Mouse (Mus musculus): ENCODE results near the gene Ttll5. TPM values are rescaled to one million over a fixed set of nuclear protein-coding genes. Genes with fewer than 3 reads are reported as not detected.

Ttll5 gene
- total and polyA plus RNA-seq, 3 experiments = 17.9 to 59.1 (median 40.6) TPM

DNA sequence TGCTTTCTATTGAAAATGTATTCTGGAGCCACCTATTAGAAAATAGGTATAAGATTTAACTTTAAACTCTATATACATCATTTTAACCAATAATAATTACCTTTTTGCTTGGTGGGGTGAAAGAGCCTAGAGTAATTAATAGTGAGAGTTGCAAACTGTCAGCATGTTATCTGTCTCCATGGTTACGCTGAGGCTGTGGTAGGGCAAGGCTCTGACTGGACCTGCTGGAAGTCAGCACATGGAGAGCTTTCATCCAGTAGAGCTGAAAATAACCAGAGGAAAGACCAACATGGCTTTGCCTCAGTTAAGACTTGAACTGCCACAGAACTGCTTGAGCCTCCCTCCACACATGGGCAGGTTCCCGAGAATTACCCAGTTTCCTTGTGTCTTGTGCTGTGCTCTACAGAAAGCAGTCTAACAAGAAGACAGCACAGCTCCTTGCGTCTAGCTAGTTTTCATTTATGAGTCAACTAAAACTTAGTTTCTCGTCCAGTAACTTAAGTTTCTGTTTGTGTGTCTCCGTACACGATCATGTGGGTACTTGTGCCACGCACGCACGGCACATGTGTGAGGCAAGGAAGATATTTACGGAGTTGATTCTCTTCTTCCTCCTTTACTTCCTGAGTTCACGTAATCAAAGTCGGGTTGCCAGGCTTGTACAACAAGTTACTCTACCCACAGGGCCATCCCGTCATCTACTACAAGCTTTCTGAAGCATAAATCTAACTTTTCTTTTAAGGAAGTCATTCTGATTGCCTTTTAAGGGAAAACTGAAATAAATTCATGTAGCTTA is 88.4 kb downstream of the Ttll5 start:
- no peak overlapping the region for H3K4me3 ChIP-seq (ENCODE audit: low read depth, low read length)
- no peak for DNase-seq (ENCODE audit: low spot score)
- no peak for TF ChIP-seq TAL1 (conservative IDR thresholded peaks at IDR 0.05; ENCODE audit: low read depth, low read length)
- no peak for TF ChIP-seq POLR2AphosphoS5 (IDR thresholded peaks at IDR 0.05; ENCODE audit: insufficient replicate concordance, low read depth, low read length)
- TF ChIP-seq CTCF (IDR thresholded peaks at IDR 0.05; ENCODE audit: low read depth, low read length) = no peak
- no peak for TF ChIP-seq GATA1 (IDR thresholded peaks at IDR 0.05; ENCODE audit: borderline replicate concordance, low read length)
- no peak for TF ChIP-seq GATA2 (IDR thresholded peaks at IDR 0.05; ENCODE audit: borderline replicate concordance, low read depth, low read length)
- ATAC-seq (ENCODE audit: extremely low read depth, insufficient number of reproducible peaks, low FRiP score, poor library complexity, severe bottlenecking) = no peak
- H3K4me1 ChIP-seq (ENCODE audit: insufficient read depth, low read depth, low read length) = no peaks in the 10 kb centered on the region
- peaks cover 60% of the 10 kb centered on the region for H3K36me3 ChIP-seq (replicated peaks)
- H3K27me3 ChIP-seq (ENCODE audit: insufficient read depth, low read length) = no peaks in the 10 kb centered on the region
- no peaks in the 10 kb centered on the region for H3K9me3 ChIP-seq (replicated peaks)

DNA sequence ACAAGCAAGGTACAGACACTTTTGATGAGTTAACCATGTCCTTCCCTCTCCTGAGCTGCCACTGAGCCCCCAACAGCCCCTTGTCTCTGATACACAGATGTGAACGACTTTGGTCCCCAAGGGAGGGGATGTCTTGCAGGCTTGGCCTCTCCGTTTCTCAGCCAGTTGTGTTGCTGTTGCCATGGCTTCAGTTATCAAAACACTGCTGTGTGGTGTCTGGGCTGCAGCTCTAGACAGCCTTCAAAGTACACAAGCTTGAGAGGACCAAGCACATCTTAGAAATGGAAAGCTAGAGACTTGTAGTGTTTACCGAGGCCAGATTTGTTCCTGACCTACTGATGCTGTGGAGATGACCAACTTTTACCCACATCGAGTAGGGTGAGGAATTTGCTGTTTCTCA is 102.4 kb downstream of the Ttll5 start:
- Histone ChIP-seq H3K4me3 (ENCODE audit: low read depth, low read length) (no peak overlapping the region), H3K4me1 (ENCODE audit: insufficient read depth, low read depth, low read length) (no peaks in the 10 kb centered on the region), H3K9me3 (replicated peaks) (no peaks in the 10 kb centered on the region), H3K27me3 (ENCODE audit: insufficient read depth, low read length) (no peaks in the 10 kb centered on the region), H3K36me3 (replicated peaks) (peaks cover 78% of the 10 kb centered on the region)
- DNase-seq (ENCODE audit: low spot score) = no peak
- no peak for ATAC-seq (ENCODE audit: extremely low read depth, insufficient number of reproducible peaks, low FRiP score, poor library complexity, severe bottlenecking)
- TF ChIP-seq CTCF (IDR thresholded peaks at IDR 0.05; ENCODE audit: low read depth, low read length) (no peak), GATA1 (IDR thresholded peaks at IDR 0.05; ENCODE audit: borderline replicate concordance, low read length) (no peak), POLR2AphosphoS5 (IDR thresholded peaks at IDR 0.05; ENCODE audit: insufficient replicate concordance, low read depth, low read length) (no peak), GATA2 (IDR thresholded peaks at IDR 0.05; ENCODE audit: borderline replicate concordance, low read depth, low read length) (no peak), TAL1 (conservative IDR thresholded peaks at IDR 0.05; ENCODE audit: low read depth, low read length) (no peak)

DNA sequence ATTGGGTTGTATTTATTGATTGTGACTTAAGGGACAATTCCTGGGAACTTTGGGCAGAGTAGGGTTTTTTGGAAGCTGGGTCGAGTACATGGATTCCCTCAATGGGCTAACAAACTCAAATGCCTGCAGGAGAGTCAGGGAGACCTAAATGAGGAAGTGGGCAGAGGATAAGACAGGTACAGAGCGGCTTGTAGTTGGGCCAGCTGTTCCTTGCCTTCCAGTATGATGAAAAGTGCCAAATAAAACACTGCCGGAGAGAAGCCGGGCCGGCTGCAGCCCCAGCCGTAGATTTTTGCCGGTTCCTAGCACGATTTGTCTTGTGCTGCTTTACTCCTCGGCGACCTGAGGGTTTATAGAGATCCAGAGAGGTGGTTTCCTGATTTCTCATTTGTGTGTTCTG is 104.1 kb downstream of the Ttll5 start:
- Histone ChIP-seq H3K27me3 (ENCODE audit: insufficient read depth, low read length) (no peaks in the 10 kb centered on the region), H3K4me3 (ENCODE audit: low read depth, low read length) (no peak overlapping the region), H3K36me3 (replicated peaks) (peaks cover 78% of the 10 kb centered on the region), H3K9me3 (replicated peaks) (no peaks in the 10 kb centered on the region), H3K4me1 (ENCODE audit: insufficient read depth, low read depth, low read length) (no peaks in the 10 kb centered on the region)
- no peak for ATAC-seq (ENCODE audit: extremely low read depth, insufficient number of reproducible peaks, low FRiP score, poor library complexity, severe bottlenecking)
- DNase-seq (ENCODE audit: low spot score) = no peak
- TF ChIP-seq GATA2 (IDR thresholded peaks at IDR 0.05; ENCODE audit: borderline replicate concordance, low read depth, low read length) = no peak

DNA sequence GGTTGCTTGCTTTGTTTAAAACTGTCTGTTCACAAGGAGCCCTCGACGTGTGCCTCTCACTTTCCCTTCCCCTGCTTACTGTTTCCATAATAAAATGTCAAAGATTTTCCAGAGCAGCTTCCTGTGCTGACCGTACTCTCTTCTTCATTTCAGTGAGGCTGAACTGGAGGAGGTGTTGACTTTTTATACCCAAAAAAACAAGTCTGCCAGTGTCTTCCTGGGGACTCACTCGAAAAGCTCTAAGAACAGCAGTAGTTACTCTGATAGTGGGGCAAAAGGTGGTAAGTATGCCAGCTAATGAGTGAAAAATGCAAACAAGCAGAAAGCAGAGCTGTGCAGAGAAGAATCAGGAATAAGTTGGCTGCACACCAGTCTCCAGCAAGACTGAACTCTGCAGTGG is 105.3 kb downstream of the Ttll5 start:
- no peaks in the 10 kb centered on the region for H3K4me1 ChIP-seq (ENCODE audit: insufficient read depth, low read depth, low read length)
- no peak overlapping the region for H3K4me3 ChIP-seq (ENCODE audit: low read depth, low read length)
- TF ChIP-seq POLR2AphosphoS5 (IDR thresholded peaks at IDR 0.05; ENCODE audit: insufficient replicate concordance, low read depth, low read length) (no peak), GATA2 (IDR thresholded peaks at IDR 0.05; ENCODE audit: borderline replicate concordance, low read depth, low read length) (no peak), TAL1 (conservative IDR thresholded peaks at IDR 0.05; ENCODE audit: low read depth, low read length) (no peak), GATA1 (IDR thresholded peaks at IDR 0.05; ENCODE audit: borderline replicate concordance, low read length) (no peak), CTCF (IDR thresholded peaks at IDR 0.05; ENCODE audit: low read depth, low read length) (no peak)
- peaks cover 77% of the 10 kb centered on the region for H3K36me3 ChIP-seq (replicated peaks)
- H3K27me3 ChIP-seq (ENCODE audit: insufficient read depth, low read length) = no peaks in the 10 kb centered on the region
- DNase-seq (ENCODE audit: low spot score) (no peak), ATAC-seq (ENCODE audit: extremely low read depth, insufficient number of reproducible peaks, low FRiP score, poor library complexity, severe bottlenecking) (no peak)
- H3K9me3 ChIP-seq (replicated peaks) = no peaks in the 10 kb centered on the region

DNA sequence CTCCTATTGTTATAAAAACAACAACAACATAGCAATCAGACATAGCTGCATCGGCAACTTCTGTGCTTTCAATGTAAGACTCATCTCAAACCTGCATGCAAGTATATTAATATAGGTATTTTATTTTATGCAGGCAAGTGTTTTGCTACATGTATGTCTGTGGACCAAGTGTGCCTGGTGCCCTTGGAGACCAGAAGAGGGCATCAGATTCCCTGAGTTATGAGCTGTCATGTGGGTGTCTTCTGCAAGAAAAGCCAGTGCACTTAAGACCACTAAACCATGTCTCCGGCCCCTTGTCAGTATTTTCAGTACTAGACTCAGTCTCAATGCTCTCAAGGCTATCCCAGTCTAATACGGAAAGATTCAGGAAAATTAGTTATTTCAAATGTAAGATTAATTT is 106.3 kb downstream of the Ttll5 start:
- Histone ChIP-seq H3K36me3 (replicated peaks) (peaks cover 70% of the 10 kb centered on the region), H3K4me3 (ENCODE audit: low read depth, low read length) (no peak overlapping the region), H3K27me3 (ENCODE audit: insufficient read depth, low read length) (no peaks in the 10 kb centered on the region), H3K4me1 (ENCODE audit: insufficient read depth, low read depth, low read length) (no peaks in the 10 kb centered on the region), H3K9me3 (replicated peaks) (no peaks in the 10 kb centered on the region)
- TF ChIP-seq CTCF (IDR thresholded peaks at IDR 0.05; ENCODE audit: low read depth, low read length) (no peak), GATA2 (IDR thresholded peaks at IDR 0.05; ENCODE audit: borderline replicate concordance, low read depth, low read length) (no peak), TAL1 (conservative IDR thresholded peaks at IDR 0.05; ENCODE audit: low read depth, low read length) (no peak), GATA1 (IDR thresholded peaks at IDR 0.05; ENCODE audit: borderline replicate concordance, low read length) (no peak), POLR2AphosphoS5 (IDR thresholded peaks at IDR 0.05; ENCODE audit: insufficient replicate concordance, low read depth, low read length) (no peak)
- no peak for DNase-seq (ENCODE audit: low spot score)
- no peak for ATAC-seq (ENCODE audit: extremely low read depth, insufficient number of reproducible peaks, low FRiP score, poor library complexity, severe bottlenecking)

DNA sequence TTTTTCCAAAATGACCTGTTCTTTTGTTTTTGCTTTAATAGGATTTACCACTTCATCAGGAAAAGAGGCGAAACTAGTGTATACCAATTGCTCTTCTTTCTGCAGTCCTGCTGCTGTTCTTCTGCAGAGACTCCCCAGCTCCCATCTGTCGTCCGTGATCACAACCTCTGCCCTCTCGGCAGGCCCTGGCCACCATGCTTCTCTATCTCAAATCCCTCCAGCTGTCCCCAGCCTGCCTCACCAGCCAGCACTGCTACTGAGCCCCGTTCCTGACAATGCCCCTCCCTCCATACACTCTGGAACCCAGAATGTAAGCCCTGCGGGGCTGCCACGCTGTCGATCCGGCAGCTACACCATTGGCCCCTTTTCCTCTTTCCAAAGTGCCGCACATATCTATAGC is 108.8 kb downstream of the Ttll5 start:
- DNase-seq (ENCODE audit: low spot score) (no peak), ATAC-seq (ENCODE audit: extremely low read depth, insufficient number of reproducible peaks, low FRiP score, poor library complexity, severe bottlenecking) (no peak)
- Histone ChIP-seq H3K36me3 (replicated peaks) (peaks cover 63% of the 10 kb centered on the region), H3K4me1 (ENCODE audit: insufficient read depth, low read depth, low read length) (no peaks in the 10 kb centered on the region), H3K4me3 (ENCODE audit: low read depth, low read length) (no peak overlapping the region), H3K27me3 (ENCODE audit: insufficient read depth, low read length) (no peaks in the 10 kb centered on the region), H3K9me3 (replicated peaks) (no peaks in the 10 kb centered on the region)
- no peak for TF ChIP-seq POLR2AphosphoS5 (IDR thresholded peaks at IDR 0.05; ENCODE audit: insufficient replicate concordance, low read depth, low read length)
- TF ChIP-seq TAL1 (conservative IDR thresholded peaks at IDR 0.05; ENCODE audit: low read depth, low read length) = no peak
- TF ChIP-seq CTCF (IDR thresholded peaks at IDR 0.05; ENCODE audit: low read depth, low read length) = no peak
- no peak for TF ChIP-seq GATA1 (IDR thresholded peaks at IDR 0.05; ENCODE audit: borderline replicate concordance, low read length)
- TF ChIP-seq GATA2 (IDR thresholded peaks at IDR 0.05; ENCODE audit: borderline replicate concordance, low read depth, low read length) = no peak
